Mouse (Mus musculus) lung, adult 2 months (tissue): ENCODE results near the gene Klhl26. TPM values are rescaled to one million over a fixed set of nuclear protein-coding genes. Genes with fewer than 3 reads are reported as not detected.

Source experiments
- DNase-seq: peaks from one replicate; pipeline ENCODE4 v3.0.0; 2022
- H3K4me1 ChIP-seq: fragments of 200-500 bp; 2 replicates; pipeline ENCODE4 v1.6.1; 2011; ENCODE audit warnings: low read length; ENCODE audit not compliant: control insufficient read depth, insufficient read depth
- H3K4me3 ChIP-seq: fragments of 200-500 bp; replicated peaks from 2 replicates; pipeline ENCODE3; 2011; ENCODE audit warnings: low read depth, mild to moderate bottlenecking, control low read depth, low read length; ENCODE audit errors: extremely low read depth
- CTCF ChIP-seq: fragments of 200-500 bp; IDR thresholded peaks from 2 replicates; pipeline ENCODE4 v1.5.1; 2011; ENCODE audit warnings: mild to moderate bottlenecking, low read length, control low read depth; ENCODE audit not compliant: insufficient read depth
- POLR2A ChIP-seq: fragments of 200-500 bp; IDR thresholded peaks from 2 replicates; pipeline ENCODE4 v1.6.1; 2011; ENCODE audit warnings: low read depth, mild to moderate bottlenecking, control low read depth, low read length, borderline replicate concordance; ENCODE audit errors: extremely low read depth
- WGBS: fragments of 180-500 bp; shearing (Covaris S2); methylation state at CpG from one replicate; pipeline ENCODE4 v1.1.7; 2018; 5-methylcytosine and 5-hydroxymethylcytosine counted together
- polyA plus RNA-seq: library from polyadenylated mRNA; depleted of rRNA; stranded (reverse); fragments of >200 nt; gene quantifications from 2 replicates; pipeline ENCODE4 v1.2.3, GENCODE M21; 2012

Klhl26 gene
- polyA plus RNA-seq, 1 experiment: 51.3 TPM

GRCm38 (mm10) chr8:70490880-70491495 lies 14.2 kb upstream of the Klhl26 start:
- H3K4me3 ChIP-seq: no peak overlapping the region
- WGBS: 8% methylated on average over 20 of the region's 20 CpGs
- peaks cover 16% of the 10 kb centered on the region for H3K4me1 ChIP-seq
- no peak for TF ChIP-seq POLR2A
- no peak for TF ChIP-seq CTCF
- DNase-seq: no peak

GRCm38 (mm10) chr8:70490061-70490879 lies 13.5 kb upstream of the Klhl26 start:
- peak; percentile 64 for DNase-seq
- TF ChIP-seq POLR2A: no peak
- no peak for TF ChIP-seq CTCF
- Histone ChIP-seq H3K4me1 (peaks cover 16% of the 10 kb centered on the region), H3K4me3 (no peak overlapping the region)
- 24% methylated on average over 10 of the region's 10 CpGs for WGBS

GRCm38 (mm10) chr8:70489576-70489975 lies 12.8 kb upstream of the Klhl26 start:
- 2% methylated on average over 38 of the region's 41 CpGs for WGBS
- peaks cover 16% of the 10 kb centered on the region for H3K4me1 ChIP-seq

GRCm38 (mm10) chr8:70488931-70489470 lies 12.2 kb upstream of the Klhl26 start:
- no peak overlapping the region for H3K4me3 ChIP-seq
- TF ChIP-seq POLR2A (no peak), CTCF (no peak)
- DNase-seq: no peak
- peaks cover 16% of the 10 kb centered on the region for H3K4me1 ChIP-seq
- WGBS: 6% methylated on average over 14 of the region's 14 CpGs

More at GRCm38 (mm10) chr8:70489576-70489975, 12.8 kb upstream of the Klhl26 start:
- TF ChIP-seq CTCF (no peak), POLR2A (no peak)
- DNase-seq: no peak
- peak overlapping the region; percentile 27 for H3K4me3 ChIP-seq

GRCm38 (mm10) chr8:70487993-70488796 lies 11.4 kb upstream of the Klhl26 start:
- no peak overlapping the region for H3K4me3 ChIP-seq
- peak; percentile 63 for DNase-seq
- no peak for TF ChIP-seq POLR2A
- TF ChIP-seq CTCF: no peak
- 6% methylated on average over 54 of the region's 55 CpGs for WGBS
- H3K4me1 ChIP-seq: peaks cover 13% of the 10 kb centered on the region

- Histone ChIP-seq H3K4me1 (peaks cover 13% of the 10 kb centered on the region), H3K4me3 (no peak within 1 kb of the TSS)
- 20% methylated on average over 33 of the region's 33 CpGs for WGBS
- no peak for DNase-seq
- TF ChIP-seq CTCF (no peak), POLR2A (no peak)
Measured at GRCm38 (mm10) chr8:70486941-70487520, 10.3 kb upstream of the Klhl26 start, which contains the start of gene Tmem59l. Gene Tmem59l (minus strand): TSS chr8:70487358.

GRCm38 (mm10) chr8:70486191-70486681 lies 9.5 kb upstream of the Klhl26 start:
- 59% methylated on average over 7 of the region's 7 CpGs for WGBS
- Histone ChIP-seq H3K4me1 (peaks cover 13% of the 10 kb centered on the region), H3K4me3 (no peak overlapping the region)
- DNase-seq: no peak
- TF ChIP-seq POLR2A: no peak

- no peak for DNase-seq
- Histone ChIP-seq H3K4me3 (no peak overlapping the region), H3K4me1 (peaks cover 2% of the 10 kb centered on the region)
- TF ChIP-seq CTCF (no peak), POLR2A (no peak)
- 55% methylated on average over 2 of the region's 2 CpGs for WGBS
Measured at GRCm38 (mm10) chr8:70482943-70483342, 6.2 kb upstream of the Klhl26 start.
